Mouse (Mus musculus): ENCODE results near the gene Gm45618. TPM values are rescaled to one million over a fixed set of nuclear protein-coding genes. Genes with fewer than 3 reads are reported as not detected.
A peak's percentile ranks its signal among the peaks of the same experiment; 100 is the strongest.

The Gm45618 gene
- polyA plus RNA-seq, 1 experiment from 2014 or later: not detected

- Histone ChIP-seq H3K9me3 (no peaks in the 10 kb centered on the region), H3K27ac (no peak overlapping the region), H3K9ac (peak overlapping the region; percentile 62), H3K4me2 (peak overlapping the region; percentile 69), H3K4me1 (peaks cover 23% of the 10 kb centered on the region), H3K27me3 (peaks cover 90% of the 10 kb centered on the region), H3K36me3 (no peaks in the 10 kb centered on the region), H3K4me3 (peak overlapping the region; percentile 41)
- 18% methylated on average over 17 of the region's 17 CpGs for WGBS
- no peak for ATAC-seq (ENCODE audit: insufficient number of reproducible peaks, insufficient read depth, low FRiP score, low TSS enrichment, low read depth)
Observed at GRCm38 (mm10) chr7:142081736-142082135, 38.8 kb downstream of the Gm45618 start.

GRCm38 (mm10) chr7:142080876-142081275, 39.7 kb downstream of the Gm45618 start:
- WGBS: 51% methylated on average over 2 of the region's 2 CpGs
- no peak overlapping the region for H3K4me3 ChIP-seq

GRCm38 (mm10) chr7:142079365-142079764, 41.2 kb downstream of the Gm45618 start:
- peaks cover 70% of the 10 kb centered on the region for H3K27me3 ChIP-seq
- no peak for ATAC-seq (ENCODE audit: insufficient number of reproducible peaks, insufficient read depth, low FRiP score, low TSS enrichment, low read depth)
- H3K27ac ChIP-seq: no peak overlapping the region
- H3K36me3 ChIP-seq: no peaks in the 10 kb centered on the region
- H3K9me3 ChIP-seq: no peaks in the 10 kb centered on the region
- H3K9ac ChIP-seq: no peak overlapping the region
- 54% methylated on average over 5 of the region's 5 CpGs for WGBS
- H3K4me1 ChIP-seq: peaks cover 16% of the 10 kb centered on the region
- H3K4me3 ChIP-seq: no peak overlapping the region
- no peak overlapping the region for H3K4me2 ChIP-seq

More at GRCm38 (mm10) chr7:142080876-142081275, 39.7 kb downstream of the Gm45618 start:
- Histone ChIP-seq H3K27ac (no peak overlapping the region), H3K9me3 (no peaks in the 10 kb centered on the region), H3K4me1 (peaks cover 23% of the 10 kb centered on the region), H3K9ac (no peak overlapping the region), H3K4me2 (no peak overlapping the region), H3K27me3 (peaks cover 83% of the 10 kb centered on the region), H3K36me3 (no peaks in the 10 kb centered on the region)
- no peak for ATAC-seq (ENCODE audit: insufficient number of reproducible peaks, insufficient read depth, low FRiP score, low TSS enrichment, low read depth)

- H3K9me3 ChIP-seq: no peaks in the 10 kb centered on the region
- no peaks in the 10 kb centered on the region for H3K36me3 ChIP-seq
- no peak overlapping the region for H3K4me2 ChIP-seq
- no peak overlapping the region for H3K9ac ChIP-seq
- peaks cover 54% of the 10 kb centered on the region for H3K27me3 ChIP-seq
- ATAC-seq (ENCODE audit: insufficient number of reproducible peaks, insufficient read depth, low FRiP score, low TSS enrichment, low read depth): no peak
- no peak overlapping the region for H3K27ac ChIP-seq
- peaks cover 6% of the 10 kb centered on the region for H3K4me1 ChIP-seq
- 80% methylated on average over 3 of the region's 3 CpGs for WGBS
- H3K4me3 ChIP-seq: no peak overlapping the region
Observed at GRCm38 (mm10) chr7:142077138-142077537, 43.4 kb downstream of the Gm45618 start.

GRCm38 (mm10) chr7:142074146-142074886, 46.2 kb downstream of the Gm45618 start:
- H3K27me3 ChIP-seq: peaks cover 44% of the 10 kb centered on the region
- H3K27ac ChIP-seq: no peak overlapping the region
- no peaks in the 10 kb centered on the region for H3K9me3 ChIP-seq
- H3K4me1 ChIP-seq: 0 out of 2 replicates have a peak, but pooled peaks cover 3% of the 10 kb centered on the region
- 72% methylated on average over 8 of the region's 8 CpGs for WGBS
- H3K36me3 ChIP-seq: no peaks in the 10 kb centered on the region
- ATAC-seq (ENCODE audit: insufficient number of reproducible peaks, insufficient read depth, low FRiP score, low TSS enrichment, low read depth): no peak
- no peak overlapping the region for H3K4me3 ChIP-seq
- H3K9ac ChIP-seq: no peak overlapping the region
- no peak overlapping the region for H3K4me2 ChIP-seq

- no peak for ATAC-seq (ENCODE audit: insufficient number of reproducible peaks, insufficient read depth, low FRiP score, low TSS enrichment, low read depth)
- Histone ChIP-seq H3K27me3 (peaks cover 43% of the 10 kb centered on the region), H3K4me2 (no peak overlapping the region), H3K9ac (no peak overlapping the region), H3K36me3 (no peaks in the 10 kb centered on the region), H3K9me3 (no peaks in the 10 kb centered on the region), H3K27ac (no peak overlapping the region), H3K4me1 (0 out of 2 replicates have a peak, but pooled peaks cover 3% of the 10 kb centered on the region), H3K4me3 (no peak overlapping the region)
Observed at GRCm38 (mm10) chr7:142071717-142072116, 48.8 kb downstream of the Gm45618 start.

GRCm38 (mm10) chr7:142071212-142071578, 49.3 kb downstream of the Gm45618 start:
- no peak for ATAC-seq (ENCODE audit: insufficient number of reproducible peaks, insufficient read depth, low FRiP score, low TSS enrichment, low read depth)
- H3K4me3 ChIP-seq: no peak overlapping the region

GRCm38 (mm10) chr7:142070458-142071211, 49.9 kb downstream of the Gm45618 start:
- peaks cover 43% of the 10 kb centered on the region for H3K27me3 ChIP-seq
- H3K9ac ChIP-seq: no peak overlapping the region
- H3K9me3 ChIP-seq: no peaks in the 10 kb centered on the region
- no peaks in the 10 kb centered on the region for H3K36me3 ChIP-seq
- 15% methylated on average over 13 of the region's 13 CpGs for WGBS
- no peak overlapping the region for H3K27ac ChIP-seq
- H3K4me1 ChIP-seq: 0 out of 2 replicates have a peak, but pooled peaks cover 3% of the 10 kb centered on the region
- 0 out of 2 replicates have a peak, but pooled peaks have one; percentile 26 for ATAC-seq (ENCODE audit: insufficient number of reproducible peaks, insufficient read depth, low FRiP score, low TSS enrichment, low read depth)
- H3K4me2 ChIP-seq: peak overlapping the region; percentile 30; the same call in 1 of the 2 replicates
- H3K4me3 ChIP-seq: no peak overlapping the region

More at GRCm38 (mm10) chr7:142071212-142071578, 49.3 kb downstream of the Gm45618 start:
- Histone ChIP-seq H3K4me2 (peak overlapping the region; percentile 30; the same call in 1 of the 2 replicates), H3K9me3 (no peaks in the 10 kb centered on the region), H3K9ac (no peak overlapping the region), H3K27ac (no peak overlapping the region), H3K36me3 (no peaks in the 10 kb centered on the region), H3K27me3 (peaks cover 43% of the 10 kb centered on the region), H3K4me1 (0 out of 2 replicates have a peak, but pooled peaks cover 3% of the 10 kb centered on the region)
- 5% methylated on average over 10 of the region's 10 CpGs for WGBS

Other genes with a start within 250 kb of the Gm45618 start
- gene Tollip, start 202.2 kb downstream of the Gm45618 start, polyA plus RNA-seq (2015; fragmentation: Nextera tagmentation; extraction: Ambion mirVana): 40.9 and 42.6 TPM in 2 replicates
- gene Brsk2, start 171.0 kb downstream of the Gm45618 start, polyA plus RNA-seq (2015; fragmentation: Nextera tagmentation; extraction: Ambion mirVana): 1.1 and 1.2 TPM in 2 replicates
- 66.1 and 69.2 TPM in 2 replicates for gene Mob2, start 59.7 kb downstream of the Gm45618 start, polyA plus RNA-seq (2015; fragmentation: Nextera tagmentation; extraction: Ambion mirVana)
- 2.4 and 2.6 TPM in 2 replicates for gene Dusp8, start 24.9 kb downstream of the Gm45618 start, polyA plus RNA-seq (2015; fragmentation: Nextera tagmentation; extraction: Ambion mirVana)
- not detected in 2 replicates for gene Gm39115, start 15.3 kb upstream of the Gm45618 start, polyA plus RNA-seq (2015; fragmentation: Nextera tagmentation; extraction: Ambion mirVana)
- not detected in 2 replicates for gene Gm45337, start 23.9 kb upstream of the Gm45618 start, polyA plus RNA-seq (2015; fragmentation: Nextera tagmentation; extraction: Ambion mirVana)
- gene Gm29735, start 36.4 kb upstream of the Gm45618 start, polyA plus RNA-seq (2015; fragmentation: Nextera tagmentation; extraction: Ambion mirVana): not detected in 2 replicates
- gene Gm4553, start 45.0 kb upstream of the Gm45618 start, polyA plus RNA-seq (2015; fragmentation: Nextera tagmentation; extraction: Ambion mirVana): not detected in 2 replicates
- gene Krtap5-2, start 55.3 kb upstream of the Gm45618 start, polyA plus RNA-seq (2015; fragmentation: Nextera tagmentation; extraction: Ambion mirVana): not detected in 2 replicates
- not detected in 2 replicates for gene Gm10153, start 69.7 kb upstream of the Gm45618 start, polyA plus RNA-seq (2015; fragmentation: Nextera tagmentation; extraction: Ambion mirVana)
- not detected in 2 replicates for gene Krtap5-3, start 80.6 kb upstream of the Gm45618 start, polyA plus RNA-seq (2015; fragmentation: Nextera tagmentation; extraction: Ambion mirVana)
- gene Gm7579, start 91.1 kb upstream of the Gm45618 start, polyA plus RNA-seq (2015; fragmentation: Nextera tagmentation; extraction: Ambion mirVana): not detected in 2 replicates
- not detected in 2 replicates for gene Krtap5-5, start 109.2 kb upstream of the Gm45618 start, polyA plus RNA-seq (2015; fragmentation: Nextera tagmentation; extraction: Ambion mirVana)
- gene Gm40460, start 120.3 kb upstream of the Gm45618 start, polyA plus RNA-seq (2015; fragmentation: Nextera tagmentation; extraction: Ambion mirVana): not detected in 2 replicates
- not detected in 2 replicates for gene Gm2431, start 137.6 kb upstream of the Gm45618 start, polyA plus RNA-seq (2015; fragmentation: Nextera tagmentation; extraction: Ambion mirVana)
- gene Gm4559, start 153.6 kb upstream of the Gm45618 start, polyA plus RNA-seq (2015; fragmentation: Nextera tagmentation; extraction: Ambion mirVana): not detected in 2 replicates
- not detected in 2 replicates for gene Krtap5-1, start 176.4 kb upstream of the Gm45618 start, polyA plus RNA-seq (2015; fragmentation: Nextera tagmentation; extraction: Ambion mirVana)
- not detected in 2 replicates for gene Krtap5-4, start 182.8 kb upstream of the Gm45618 start, polyA plus RNA-seq (2015; fragmentation: Nextera tagmentation; extraction: Ambion mirVana)

Measured in embryonic facial prominence, embryonic 13.5 days (tissue).